Mouse (Mus musculus) hindbrain, postnatal 0 days (tissue): ENCODE data around the gene Washc2. TPM values are rescaled to one million over a fixed set of nuclear protein-coding genes. Genes with fewer than 3 reads are reported as not detected.
"Not testable (repeated sequence)": the region's sequence is repeated elsewhere in the genome, so short reads cannot be mapped to it uniquely, and the experiment has no call there.

ENCODE experiments used
- ATAC-seq: fragments of 200-750 bp; cut with Nextera tagmentation; 2 replicates; pipeline ENCODE4 v1.8.0; 2017; ENCODE audit warnings: mild to moderate bottlenecking, moderate TSS enrichment, moderate library complexity
- DNase-seq: peaks from one replicate; pipeline ENCODE4 v3.0.0-alpha.2; 2015; ENCODE audit warnings: low spot score
- H3K27ac ChIP-seq: fragments of 300-500 bp; sonication (generic); 2 replicates; pipeline ENCODE4 v1.5.1; 2014; ENCODE audit warnings: mild to moderate bottlenecking
- H3K27me3 ChIP-seq: fragments of 300-500 bp; sonication (generic); 2 replicates; pipeline ENCODE4 v1.6.1; 2014; ENCODE audit warnings: low read length, mixed read lengths; ENCODE audit not compliant: insufficient read depth
- H3K36me3 ChIP-seq: fragments of 300-500 bp; sonication (generic); 2 replicates; pipeline ENCODE4 v1.6.1; 2014; ENCODE audit warnings: low read length, mixed read lengths; ENCODE audit not compliant: insufficient read depth
- H3K4me1 ChIP-seq: fragments of 300-500 bp; sonication (generic); 2 replicates; pipeline ENCODE4 v1.6.1; 2014; ENCODE audit warnings: antibody characterized with exemption, low read length, mixed read lengths; ENCODE audit not compliant: insufficient read depth
- H3K4me2 ChIP-seq: fragments of 300-500 bp; sonication (generic); 2 replicates; pipeline ENCODE4 v1.6.1; 2014; ENCODE audit warnings: low read depth, mild to moderate bottlenecking, low read length, moderate library complexity, mixed read lengths
- H3K4me3 ChIP-seq: fragments of 300-500 bp; sonication (generic); 2 replicates; pipeline ENCODE4 v1.5.1; 2014; ENCODE audit warnings: low read length
- H3K9ac ChIP-seq: fragments of 300-500 bp; sonication (generic); replicated peaks from 2 replicates; pipeline ENCODE4 v1.6.1; 2014; ENCODE audit warnings: mild to moderate bottlenecking, low read length, moderate library complexity, mixed read lengths
- H3K9me3 ChIP-seq: fragments of 300-500 bp; sonication (generic); 2 replicates; pipeline ENCODE4 v1.6.1; 2016; ENCODE audit warnings: low read length, mixed read lengths
- CTCF ChIP-seq: IDR thresholded peaks from 2 replicates; pipeline ENCODE4 v1.5.1; 2016; ENCODE audit warnings: antibody characterized with exemption, control low read depth, low read depth
- WGBS: fragments of 180-500 bp; shearing (Covaris S2); extraction: QIAGEN DNeasy Blood & Tissue Kit; methylation state at CpG from one replicate; pipeline ENCODE4 v1.1.7; 2014; 5-methylcytosine and 5-hydroxymethylcytosine counted together
- polyA plus RNA-seq: library from polyadenylated mRNA; unstranded; fragments of >200 nt; fragmentation: Nextera tagmentation; extraction: Ambion mirVana; gene quantifications from 2 replicates; pipeline ENCODE4 v1.2.1, GENCODE M21; 2015
- total RNA-seq: library from RNA; depleted of rRNA; stranded (reverse); fragments of >200 nt; gene quantifications from 2 replicates; pipeline ENCODE4 v1.2.3, GENCODE M21; 2014

Gene Washc2
- total and polyA plus RNA-seq, 2 experiments from 2014 or later: 61.5 to 73.2 TPM

DNA sequence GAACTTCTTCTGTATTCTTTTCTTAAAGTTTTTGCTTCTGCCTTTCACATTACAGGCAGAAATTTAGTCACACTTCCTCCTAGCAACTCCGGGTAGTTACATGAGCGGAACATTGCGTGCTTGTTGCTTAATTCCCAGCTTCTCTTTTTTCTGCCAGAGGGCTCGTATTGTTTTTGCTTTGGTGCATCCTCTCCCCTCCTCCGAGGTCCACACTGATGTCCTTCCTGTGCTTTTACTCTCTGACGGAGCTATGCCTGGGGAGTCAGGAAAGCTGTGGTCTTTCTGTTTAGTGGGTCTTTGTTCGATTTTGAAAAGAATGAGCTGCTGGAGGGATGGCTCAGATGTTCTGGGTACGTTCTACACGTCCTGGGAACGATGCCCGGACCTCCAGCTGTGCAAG, 19.9 kb downstream of the Washc2 start:
- 52% methylated on average over 11 of the region's 11 CpGs for WGBS

DNA sequence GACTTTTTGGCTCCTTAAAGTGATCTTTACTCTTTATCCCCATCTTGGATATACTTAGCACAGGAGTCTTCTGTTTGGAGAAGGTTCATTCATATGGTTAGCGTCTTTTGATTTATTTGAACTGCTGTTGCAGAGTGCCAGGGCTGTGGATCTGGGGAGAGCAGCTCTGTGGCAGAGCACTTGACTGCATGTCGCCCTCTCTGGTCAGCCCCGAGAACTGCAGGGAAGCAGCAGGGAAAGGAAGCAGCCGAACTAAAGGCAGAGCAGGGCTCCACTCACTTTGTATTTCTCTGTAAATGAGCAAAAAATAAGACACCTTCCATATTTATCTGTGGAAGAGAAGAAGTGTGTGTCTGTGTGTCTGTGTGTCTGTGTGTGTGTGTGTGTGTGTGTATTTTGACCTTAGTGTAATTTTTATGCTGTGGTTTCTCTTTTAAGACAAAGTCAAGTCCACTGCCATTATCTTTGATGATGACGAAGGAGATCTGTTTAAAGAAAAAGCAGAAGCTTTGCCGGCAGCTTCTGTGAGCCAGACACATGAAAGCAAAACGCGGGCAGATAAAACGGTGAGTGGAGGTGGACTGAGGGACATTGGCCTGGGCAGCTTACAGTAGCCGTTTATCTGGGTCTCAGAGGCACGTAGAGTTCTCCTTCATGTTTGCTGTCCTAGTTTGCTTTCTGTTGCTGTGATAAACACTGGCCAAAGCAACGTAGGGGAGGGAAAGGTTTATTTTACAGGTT, 21.1 kb downstream of the Washc2 start:
- Histone ChIP-seq H3K9me3 (no peaks in the 10 kb centered on the region), H3K4me2 (no peak overlapping the region), H3K4me1 (no peaks in the 10 kb centered on the region), H3K9ac (no peak overlapping the region), H3K4me3 (no peak overlapping the region), H3K27me3 (no peaks in the 10 kb centered on the region), H3K36me3 (peaks cover 55% of the 10 kb centered on the region), H3K27ac (no peak overlapping the region)
- TF ChIP-seq CTCF: peak; percentile 90
- DNase-seq (peak; percentile 83), ATAC-seq (0 out of 2 replicates have a peak, but pooled peaks have one; percentile 62)
- 62% methylated on average over 12 of the region's 12 CpGs for WGBS

More for the DNA sequence above, 19.9 kb downstream of the Washc2 start:
- H3K9me3 ChIP-seq: no peaks in the 10 kb centered on the region
- ATAC-seq: no peak
- no peaks in the 10 kb centered on the region for H3K4me1 ChIP-seq
- no peak overlapping the region for H3K9ac ChIP-seq
- no peak for TF ChIP-seq CTCF
- no peak for DNase-seq
- no peak overlapping the region for H3K27ac ChIP-seq
- H3K4me2 ChIP-seq: no peak overlapping the region
- H3K36me3 ChIP-seq: peaks cover 60% of the 10 kb centered on the region
- no peak overlapping the region for H3K4me3 ChIP-seq
- no peaks in the 10 kb centered on the region for H3K27me3 ChIP-seq

DNA sequence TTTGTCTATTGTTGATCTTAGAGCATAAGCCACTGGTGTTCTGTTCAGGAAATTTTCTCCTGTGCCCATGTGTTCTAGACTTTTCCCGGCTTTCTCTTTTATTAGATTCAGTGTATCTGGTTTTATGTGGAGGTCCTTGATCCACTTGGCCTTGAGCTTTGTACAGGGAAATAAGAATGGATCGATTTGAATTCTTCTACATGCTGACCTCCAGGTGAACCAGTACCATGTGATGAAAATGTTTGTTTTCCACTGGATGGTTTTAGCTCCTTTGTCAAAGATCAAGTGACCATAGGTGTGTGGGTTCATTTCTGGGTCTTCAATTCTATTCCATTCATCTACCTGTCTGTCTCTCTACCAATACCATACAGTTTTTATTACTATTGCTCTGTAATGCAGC, 27.0 kb downstream of the Washc2 start:
- not testable (repeated sequence) for H3K4me2 ChIP-seq, DNase-seq, ATAC-seq, H3K9ac ChIP-seq, H3K4me3 ChIP-seq, H3K4me1 ChIP-seq, H3K9me3 ChIP-seq, H3K27ac ChIP-seq, H3K27me3 ChIP-seq
- 95% methylated on average over 2 of the region's 2 CpGs for WGBS
- H3K36me3 ChIP-seq: peaks cover 46% of the 10 kb centered on the region

DNA sequence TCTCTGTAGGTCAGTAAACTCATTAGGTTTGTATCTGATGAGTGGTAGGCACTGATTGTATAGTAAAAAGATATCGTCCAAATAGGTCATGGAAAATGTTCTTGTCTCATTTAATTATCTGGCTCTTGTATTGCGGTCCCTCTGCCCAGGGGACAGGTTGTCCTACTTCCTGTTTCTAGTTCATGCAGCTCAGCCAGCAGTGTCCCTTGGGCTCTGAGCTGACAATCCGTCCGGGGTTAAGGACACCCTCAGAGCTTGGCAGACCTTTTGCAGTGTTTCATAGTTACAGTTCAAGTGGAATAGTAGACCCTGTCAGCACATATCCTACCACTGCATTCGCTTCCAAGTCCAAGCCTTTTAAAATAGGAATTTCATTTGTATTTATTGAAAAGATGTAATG, 27.5 kb downstream of the Washc2 start:
- ATAC-seq (peak; percentile 32; the same call in 1 of the 2 replicates), DNase-seq (peak; percentile 5)
- Histone ChIP-seq H3K4me1 (no peaks in the 10 kb centered on the region), H3K27ac (no peak overlapping the region), H3K36me3 (peaks cover 51% of the 10 kb centered on the region), H3K27me3 (no peaks in the 10 kb centered on the region), H3K4me2 (no peak overlapping the region), H3K9me3 (no peaks in the 10 kb centered on the region), H3K4me3 (no peak overlapping the region), H3K9ac (no peak overlapping the region)
- no peak for TF ChIP-seq CTCF
- 79% methylated on average over 5 of the region's 5 CpGs for WGBS

DNA sequence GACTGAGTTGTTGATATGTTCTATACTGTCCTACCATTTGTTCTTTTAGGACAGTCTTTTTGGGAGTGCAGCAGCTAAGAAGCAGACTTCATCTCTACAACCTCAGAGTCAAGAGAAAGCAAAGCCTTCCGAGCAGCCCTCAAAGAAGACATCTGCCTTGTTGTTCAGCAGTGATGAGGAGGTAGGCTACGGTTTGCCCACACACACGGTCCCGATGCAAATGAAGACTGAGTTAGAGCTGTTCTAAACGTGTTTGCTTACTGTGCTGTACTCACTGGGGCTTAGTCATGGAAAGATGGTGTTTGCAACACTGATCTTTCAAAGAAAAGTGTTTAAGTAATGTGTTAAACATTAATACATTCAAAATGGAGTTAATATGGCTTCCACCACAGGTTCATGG, 30.2 kb downstream of the Washc2 start:
- H3K36me3 ChIP-seq: peaks cover 50% of the 10 kb centered on the region
- 94% methylated on average over 5 of the region's 5 CpGs for WGBS
- H3K4me1 ChIP-seq: no peaks in the 10 kb centered on the region
- H3K4me3 ChIP-seq: no peak overlapping the region
- no peaks in the 10 kb centered on the region for H3K27me3 ChIP-seq
- DNase-seq (no peak), ATAC-seq (no peak)
- H3K9ac ChIP-seq: no peak overlapping the region
- TF ChIP-seq CTCF: no peak
- no peak overlapping the region for H3K27ac ChIP-seq
- no peak overlapping the region for H3K4me2 ChIP-seq
- H3K9me3 ChIP-seq: no peaks in the 10 kb centered on the region

DNA sequence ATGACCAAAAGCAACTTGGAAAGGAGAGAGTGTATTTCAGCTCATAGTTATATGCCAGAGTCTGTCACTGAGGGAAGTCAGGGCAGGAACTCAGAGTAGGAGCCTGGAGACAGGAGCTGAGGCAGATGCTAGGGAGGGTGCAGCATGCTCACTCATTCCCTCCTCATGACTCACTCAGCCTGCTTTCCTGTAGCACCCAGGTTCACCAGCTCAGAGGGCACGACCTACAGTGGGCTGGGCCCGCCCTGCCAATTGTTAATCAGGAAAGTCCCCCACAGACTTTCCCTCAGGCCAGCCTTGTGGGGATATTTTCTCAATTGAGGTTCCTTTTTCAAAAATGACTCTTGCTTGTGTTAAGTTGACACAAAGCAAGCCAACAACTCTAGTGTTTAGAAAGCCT, 32.5 kb downstream of the Washc2 start:
- H3K36me3 ChIP-seq: peaks cover 64% of the 10 kb centered on the region
- H3K4me1 ChIP-seq: no peaks in the 10 kb centered on the region
- H3K27me3 ChIP-seq: no peaks in the 10 kb centered on the region
- H3K27ac ChIP-seq: no peak overlapping the region
- ATAC-seq (no peak), DNase-seq (no peak)
- no peak overlapping the region for H3K9ac ChIP-seq
- TF ChIP-seq CTCF: no peak
- WGBS: 80% methylated on average over 2 of the region's 2 CpGs
- no peak overlapping the region for H3K4me3 ChIP-seq
- H3K4me2 ChIP-seq: no peak overlapping the region
- H3K9me3 ChIP-seq: no peaks in the 10 kb centered on the region

DNA sequence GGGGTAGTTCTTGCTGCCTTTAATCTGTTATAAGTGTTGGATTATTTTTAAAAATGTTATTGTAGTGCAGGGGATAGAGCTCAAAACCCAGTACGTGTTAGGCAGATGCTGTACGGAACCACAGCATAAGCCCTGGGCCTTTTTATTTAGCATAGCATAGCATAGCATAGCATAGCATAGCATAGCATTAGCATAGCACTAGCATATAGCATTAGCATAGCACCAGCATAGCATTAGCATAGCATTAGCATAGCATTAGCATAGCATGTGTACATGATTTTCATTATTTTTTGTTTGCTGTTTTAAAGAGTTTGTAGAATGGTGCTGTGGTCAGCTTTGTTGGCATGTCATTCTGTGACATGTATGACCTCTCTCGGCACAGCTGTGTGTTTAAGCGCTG, 51.8 kb downstream of the Washc2 start:
- H3K36me3 ChIP-seq: peaks cover 31% of the 10 kb centered on the region; the same call in 1 of the 2 replicates
- no peak overlapping the region for H3K9ac ChIP-seq
- ATAC-seq: no peak
- H3K4me2 ChIP-seq: no peak overlapping the region
- no peaks in the 10 kb centered on the region for H3K27me3 ChIP-seq
- no peaks in the 10 kb centered on the region for H3K9me3 ChIP-seq
- no peak for DNase-seq
- no peaks in the 10 kb centered on the region for H3K4me1 ChIP-seq
- 84% methylated on average over 4 of the region's 4 CpGs for WGBS
- TF ChIP-seq CTCF: no peak
- H3K4me3 ChIP-seq: no peak overlapping the region
- H3K27ac ChIP-seq: no peak overlapping the region
